Mouse (Mus musculus) stomach, postnatal 0 days (tissue): ENCODE data around the gene Slc7a6.

ENCODE experiments used
- CTCF ChIP-seq: IDR thresholded peaks from 2 replicates; pipeline ENCODE4 v1.5.1; 2016; ENCODE audit warnings: antibody characterized with exemption, low read depth, mild to moderate bottlenecking, moderate library complexity
- EP300 ChIP-seq: optimal IDR thresholded peaks from 2 replicates; pipeline ENCODE3; 2016; ENCODE audit warnings: antibody characterized with exemption

- TF ChIP-seq EP300: no peak
- TF ChIP-seq CTCF: no peak
Observed at GRCm38 (mm10) chr8:106150653-106151000, 18.0 kb upstream of the Slc7a6 start.
